Mouse (Mus musculus): ENCODE results near the gene Tsc1.

The Tsc1 gene

GRCm38 (mm10) chr2:28737112-28737511, 96.1 kb downstream of the Tsc1 start:
- peak in 1 of 2 experiments; percentile 27 for DNase-seq

- no peak for DNase-seq
Observed at GRCm38 (mm10) chr2:28740159-28740558, 99.1 kb downstream of the Tsc1 start.
